Mouse (Mus musculus) MEL (cell line): ENCODE results near the gene Dapk3. TPM values are rescaled to one million over a fixed set of nuclear protein-coding genes. Genes with fewer than 3 reads are reported as not detected.

Experiments
- DNase-seq: peaks from one replicate; pipeline ENCODE4 v3.0.0; 2011; ENCODE audit warnings: low read depth, low spot score
- H3K27ac ChIP-seq: 2 replicates; pipeline ENCODE4 v1.5.1; 2012; ENCODE audit warnings: low read depth, mild to moderate bottlenecking, control low read depth, low read length, moderate library complexity; ENCODE audit not compliant: control insufficient read depth
- H3K27me3 ChIP-seq, 2 experiments: fragments of 150-350 bp in 1 of 2; sonication (generic) in 1 of 2; 2 replicates each; pipeline ENCODE4 v1.6.1; 2012; ENCODE audit warnings: low read length in 2 of 2, mild to moderate bottlenecking in 2 of 2, improper control_type of control experiment in 1 of 2, moderate library complexity in 1 of 2; ENCODE audit not compliant: insufficient read depth in 2 of 2, control insufficient read depth in 1 of 2
- H3K36me3 ChIP-seq, 2 experiments: 2 replicates each; pipeline ENCODE4 v1.6.1; 2012 to 2014; ENCODE audit warnings: low read length in 2 of 2, improper control_type of control experiment in 1 of 2, inconsistent platforms in 1 of 2, mild to moderate bottlenecking in 1 of 2; ENCODE audit not compliant: insufficient read depth in 2 of 2, control insufficient read depth in 1 of 2
- H3K4me1 ChIP-seq, 2 experiments: fragments of 150-350 bp in 1 of 2; sonication (generic) in 1 of 2; 2 replicates each; pipeline ENCODE4 v1.6.1; 2012; ENCODE audit warnings: low read length in 2 of 2, improper control_type of control experiment in 1 of 2, mild to moderate bottlenecking in 1 of 2; ENCODE audit not compliant: insufficient read depth in 2 of 2, control insufficient read depth in 1 of 2
- H3K4me3 ChIP-seq, 2 experiments: fragments of 150-350 bp in 1 of 2; sonication (generic) in 1 of 2; 2 replicates each; pipeline ENCODE4 v1.5.1; 2012; ENCODE audit warnings: low read depth in 2 of 2, low read length in 2 of 2, mild to moderate bottlenecking in 2 of 2, moderate library complexity in 2 of 2, control low read depth in 1 of 2, improper control_type of control experiment in 1 of 2; ENCODE audit not compliant: control insufficient read depth in 1 of 2, insufficient read depth in 1 of 2
- H3K79me2 ChIP-seq: 2 replicates; pipeline ENCODE4 v1.6.1; 2012; ENCODE audit warnings: mild to moderate bottlenecking, low read length, moderate library complexity; ENCODE audit not compliant: control insufficient read depth, poor library complexity, insufficient read depth
- H3K9ac ChIP-seq: 2 replicates; pipeline ENCODE4 v1.6.1; 2012; ENCODE audit warnings: low read depth, mild to moderate bottlenecking, control low read depth, low read length, moderate library complexity; ENCODE audit not compliant: control insufficient read depth, poor library complexity, severe bottlenecking
- H3K9me3 ChIP-seq: fragments of 150-350 bp; sonication (generic); replicated peaks from 2 replicates; pipeline ENCODE4 v1.6.1; 2012; ENCODE audit warnings: mild to moderate bottlenecking, low read length, improper control_type of control experiment, moderate library complexity; ENCODE audit not compliant: insufficient read depth
- CHD1 ChIP-seq: IDR thresholded peaks from 2 replicates; pipeline ENCODE4 v1.6.1; 2012; ENCODE audit warnings: low read depth, mild to moderate bottlenecking, inconsistent platforms, low read length, improper control_type of control experiment
- CHD2 ChIP-seq: IDR thresholded peaks from 2 replicates; pipeline ENCODE4 v1.6.1; 2011; ENCODE audit warnings: low read length, improper control_type of control experiment
- CTCF ChIP-seq, 3 experiments: IDR thresholded peaks in 2 of 3; conservative IDR thresholded peaks in 1 of 3; 2 replicates each; pipeline ENCODE4 v1.5.1; 2011 to 2012; ENCODE audit warnings: low read length in 3 of 3, low read depth in 2 of 3, mild to moderate bottlenecking in 2 of 3, improper control_type of control experiment in 1 of 3, inconsistent platforms in 1 of 3, mixed read lengths in 1 of 3, moderate library complexity in 1 of 3; ENCODE audit not compliant: control insufficient read depth in 1 of 3, insufficient read depth in 1 of 3, poor library complexity in 1 of 3, severe bottlenecking in 1 of 3
- ELF1 ChIP-seq: IDR thresholded peaks from 2 replicates; pipeline ENCODE4 v1.6.1; 2014; ENCODE audit warnings: low read depth, mild to moderate bottlenecking, inconsistent platforms, low read length, improper control_type of control experiment, moderate library complexity
- GABPA ChIP-seq: IDR thresholded peaks from 2 replicates; pipeline ENCODE4 v1.6.1; 2012; ENCODE audit warnings: low read depth, mild to moderate bottlenecking, inconsistent platforms, low read length, improper control_type of control experiment, moderate library complexity
- HCFC1 ChIP-seq: IDR thresholded peaks from 2 replicates; pipeline ENCODE4 v1.6.1; 2012; ENCODE audit warnings: low read depth, mild to moderate bottlenecking, inconsistent platforms, low read length, improper control_type of control experiment, moderate library complexity
- JUND ChIP-seq: IDR thresholded peaks from 2 replicates; pipeline ENCODE4 v1.6.1; 2011; ENCODE audit warnings: low read depth, mild to moderate bottlenecking, improper control_type of control experiment, low read length
- KAT2A ChIP-seq: conservative IDR thresholded peaks from 2 replicates; pipeline ENCODE4 v1.6.1; 2012; ENCODE audit warnings: low read depth, low read length, improper control_type of control experiment, inconsistent platforms
- MAFK ChIP-seq: IDR thresholded peaks from 2 replicates; pipeline ENCODE4 v1.6.1; 2011; ENCODE audit warnings: low read depth, mild to moderate bottlenecking, low read length, improper control_type of control experiment, borderline replicate concordance
- MAX ChIP-seq: IDR thresholded peaks from 2 replicates; pipeline ENCODE4 v1.6.1; 2011; ENCODE audit warnings: low read length, improper control_type of control experiment
- MAZ ChIP-seq: IDR thresholded peaks from 2 replicates; pipeline ENCODE4 v1.6.1; 2012; ENCODE audit warnings: low read depth, mild to moderate bottlenecking, inconsistent platforms, low read length, improper control_type of control experiment
- MYB ChIP-seq: IDR thresholded peaks from 2 replicates; pipeline ENCODE4 v1.6.1; 2011; ENCODE audit warnings: mild to moderate bottlenecking, low read depth, low read length, improper control_type of control experiment
- MYC ChIP-seq: IDR thresholded peaks from 2 replicates; pipeline ENCODE4 v1.6.1; 2011; ENCODE audit warnings: low read depth, mild to moderate bottlenecking, low read length, improper control_type of control experiment, moderate library complexity
- NRF1 ChIP-seq: IDR thresholded peaks from 2 replicates; pipeline ENCODE4 v1.6.1; 2014; ENCODE audit warnings: low read depth, mild to moderate bottlenecking, inconsistent platforms, low read length, improper control_type of control experiment, moderate library complexity; ENCODE audit not compliant: poor library complexity, insufficient read depth, severe bottlenecking
- POLR2AphosphoS2 ChIP-seq: IDR thresholded peaks from 2 replicates; pipeline ENCODE4 v1.6.1; 2011; ENCODE audit warnings: low read length, improper control_type of control experiment
- POLR2AphosphoS5 ChIP-seq: IDR thresholded peaks from 2 replicates; pipeline ENCODE4 v1.6.1; 2012; ENCODE audit warnings: low read depth, borderline replicate concordance, mild to moderate bottlenecking, inconsistent platforms, low read length, moderate library complexity, mixed read lengths
- RAD21 ChIP-seq: IDR thresholded peaks from 2 replicates; pipeline ENCODE4 v1.6.1; 2011; ENCODE audit warnings: mild to moderate bottlenecking, low read depth, low read length, improper control_type of control experiment
- SIN3A ChIP-seq: IDR thresholded peaks from 2 replicates; pipeline ENCODE4 v1.6.1; 2012; ENCODE audit warnings: low read length, improper control_type of control experiment, inconsistent platforms
- TCF12 ChIP-seq: IDR thresholded peaks from 2 replicates; pipeline ENCODE4 v1.6.1; 2014; ENCODE audit warnings: low read depth, mild to moderate bottlenecking, inconsistent platforms, low read length, improper control_type of control experiment, moderate library complexity
- ZKSCAN1 ChIP-seq: IDR thresholded peaks from 2 replicates; pipeline ENCODE4 v1.6.1; 2012; ENCODE audit warnings: low read depth, mild to moderate bottlenecking, inconsistent platforms, low read length, improper control_type of control experiment, moderate library complexity
- ZMIZ1 ChIP-seq: IDR thresholded peaks from 2 replicates; pipeline ENCODE4 v1.6.1; 2012; ENCODE audit warnings: low read depth, mild to moderate bottlenecking, inconsistent platforms, low read length, improper control_type of control experiment, moderate library complexity
- polyA plus RNA-seq, 2 experiments: library from polyadenylated mRNA; stranded (reverse) in 1 of 2; unstranded in 1 of 2; fragments of >175 nt in 1 of 2; fragments of >200 nt in 1 of 2; gene quantifications; 2 replicates each; pipeline versions ENCODE4 v1.2.1 to v1.2.4; 2012; ENCODE audit warnings: low replicate concordance in 2 of 2, low read depth in 1 of 2; ENCODE audit not compliant: insufficient read length in 2 of 2, insufficient read depth in 1 of 2, missing spikeins in 1 of 2
- total RNA-seq: library from RNA; depleted of rRNA; stranded (reverse); fragments of 300-350 nt; gene quantifications from 2 replicates; pipeline ENCODE4 v1.2.3, GENCODE M21; 2012

Gene Dapk3
- total and polyA plus RNA-seq, 3 experiments, result 42.3 to 79.1 TPM; not detected in 1

DNA sequence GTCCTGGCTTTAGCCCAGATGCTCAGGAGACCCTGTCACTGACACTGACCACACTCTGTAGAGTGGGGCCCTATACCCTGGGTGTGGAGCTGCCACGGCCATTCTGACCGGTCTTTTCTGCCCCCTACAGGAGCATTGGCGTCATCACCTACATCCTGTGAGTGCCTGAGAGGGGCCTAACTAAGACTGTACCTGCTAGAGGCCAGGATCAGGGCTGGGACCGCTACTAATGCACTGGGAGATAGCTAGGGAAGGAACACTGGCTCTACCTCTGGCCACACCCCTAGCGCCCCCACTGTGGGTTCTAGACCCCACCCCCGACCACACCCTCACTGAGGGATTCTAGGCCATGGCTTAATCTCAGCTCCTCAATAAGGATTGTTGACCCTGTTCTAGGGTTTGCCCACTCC, 8.1 kb downstream of the Dapk3 start:
- H3K27me3 ChIP-seq, result no peaks in the 10 kb centered on the region
- no peaks in the 10 kb centered on the region for H3K9me3 ChIP-seq
- H3K4me1 ChIP-seq, result peaks cover 0 to 14% of the 10 kb centered on the region in 2 experiments; a peak in 2 of 4 replicates
- DNase-seq, result peak; percentile 34
- no peak overlapping the region for H3K9ac ChIP-seq
- peaks cover 3% of the 10 kb centered on the region; the same call in 1 of the 2 replicates for H3K79me2 ChIP-seq
- no peaks in the 10 kb centered on the region for H3K36me3 ChIP-seq
- no peak overlapping the region for H3K27ac ChIP-seq
- TF ChIP-seq ELF1 (no peak), CTCF (IDR thresholded peaks at IDR 0.05 in 2 of 3, conservative IDR thresholded peaks at IDR 0.05 in 1 of 3; ENCODE audit: control insufficient read depth in 1 of 3, insufficient read depth in 1 of 3, low read depth in 2 of 3, low read length in 3 of 3, poor library complexity in 1 of 3, severe bottlenecking in 1 of 3) (peak; percentile 22 to 39 (median 35))
- no peak overlapping the region for H3K4me3 ChIP-seq

DNA sequence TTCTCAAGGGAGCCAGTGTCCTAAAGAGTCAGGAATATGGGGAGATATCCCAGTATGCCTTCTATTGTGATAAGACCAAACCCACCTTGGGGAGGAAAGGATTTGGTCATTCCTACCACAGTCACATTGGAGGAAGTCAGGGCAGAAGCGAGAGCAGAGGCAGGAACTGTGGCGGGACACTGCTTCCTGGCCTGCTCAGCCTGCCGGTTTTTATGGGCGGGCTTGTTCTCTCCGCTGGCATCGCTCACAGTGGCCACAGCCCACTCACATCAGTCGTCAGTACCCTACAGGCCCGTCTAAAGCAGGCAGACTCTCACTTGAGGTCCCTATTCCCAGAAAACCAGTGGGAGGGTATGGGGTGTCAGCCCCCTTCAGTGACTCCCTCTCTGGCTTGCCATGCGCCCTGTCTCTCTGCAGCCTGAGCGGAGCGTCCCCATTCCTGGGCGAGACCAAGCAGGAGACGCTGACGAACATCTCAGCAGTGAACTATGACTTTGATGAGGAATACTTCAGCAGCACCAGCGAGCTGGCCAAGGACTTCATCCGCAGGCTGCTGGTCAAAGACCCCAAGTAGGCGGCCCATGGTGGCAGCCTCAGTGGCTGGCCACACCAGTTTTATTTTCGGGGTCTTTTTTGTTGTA, 8.7 kb downstream of the Dapk3 start:
- Histone ChIP-seq H3K9ac (peak overlapping the region; percentile 93; the same call in 1 of the 2 replicates), H3K27ac (no peak overlapping the region), H3K4me3 (no peak overlapping the region; a peak in 1 of 4 replicates), H3K4me1 (peaks cover 0 to 14% of the 10 kb centered on the region in 2 experiments; a peak in 2 of 4 replicates), H3K27me3 (no peaks in the 10 kb centered on the region), H3K36me3 (no peaks in the 10 kb centered on the region), H3K79me2 (peaks cover 3% of the 10 kb centered on the region; the same call in 1 of the 2 replicates), H3K9me3 (no peaks in the 10 kb centered on the region)
- DNase-seq, result no peak
- TF ChIP-seq MAZ, result no peak
- TF ChIP-seq JUND, result no peak
- no peak for TF ChIP-seq POLR2AphosphoS2
- no peak for TF ChIP-seq NRF1
- TF ChIP-seq RAD21, result no peak
- no peak for TF ChIP-seq POLR2AphosphoS5
- no peak for TF ChIP-seq ZKSCAN1
- TF ChIP-seq KAT2A, result no peak
- no peak for TF ChIP-seq ZMIZ1
- TF ChIP-seq MAX, result no peak
- TF ChIP-seq CTCF (IDR thresholded peaks at IDR 0.05 in 2 of 3, conservative IDR thresholded peaks at IDR 0.05 in 1 of 3; ENCODE audit: control insufficient read depth in 1 of 3, insufficient read depth in 1 of 3, low read depth in 2 of 3, low read length in 3 of 3, poor library complexity in 1 of 3, severe bottlenecking in 1 of 3), result no peak
- TF ChIP-seq CHD1, result no peak
- no peak for TF ChIP-seq MYC
- no peak for TF ChIP-seq GABPA
- no peak for TF ChIP-seq HCFC1
- no peak for TF ChIP-seq SIN3A
- TF ChIP-seq MYB, result no peak
- TF ChIP-seq CHD2, result no peak
- no peak for TF ChIP-seq TCF12
- no peak for TF ChIP-seq MAFK
